Mouse (Mus musculus) liver, embryonic 11.5 days (tissue): ENCODE measurements around the gene Nsun3. TPM values are rescaled to one million over a fixed set of nuclear protein-coding genes. Genes with fewer than 3 reads are reported as not detected.

Source experiments
- ATAC-seq: fragments of 200-750 bp; cut with Nextera tagmentation; replicated peaks from 2 replicates; pipeline ENCODE4 v1.8.0; 2017; ENCODE audit warnings: moderate number of reproducible peaks, mild to moderate bottlenecking, moderate TSS enrichment, moderate library complexity; ENCODE audit not compliant: low FRiP score
- DNase-seq: peaks from one replicate; pipeline ENCODE4 v3.0.0-alpha.2; 2017; ENCODE audit warnings: low spot score
- H3K27ac ChIP-seq: fragments of 300-500 bp; sonication (generic); 2 replicates; pipeline ENCODE4 v1.5.1; 2014; ENCODE audit warnings: mild to moderate bottlenecking, low read depth, low read length, control low read depth
- H3K27me3 ChIP-seq: fragments of 300-500 bp; sonication (generic); replicated peaks from 2 replicates; pipeline ENCODE4 v1.6.1; 2014; ENCODE audit warnings: low read length, mixed read lengths; ENCODE audit not compliant: control insufficient read depth, insufficient read depth
- H3K36me3 ChIP-seq: fragments of 300-500 bp; sonication (generic); 2 replicates; pipeline ENCODE4 v1.6.1; 2014; ENCODE audit warnings: mild to moderate bottlenecking, low read length, moderate library complexity, mixed read lengths; ENCODE audit not compliant: control insufficient read depth, insufficient read depth
- H3K4me1 ChIP-seq: fragments of 300-500 bp; sonication (generic); replicated peaks from 2 replicates; pipeline ENCODE4 v1.6.1; 2014; ENCODE audit warnings: low read length, mixed read lengths; ENCODE audit not compliant: control insufficient read depth, insufficient read depth
- H3K4me2 ChIP-seq: fragments of 300-500 bp; sonication (generic); 2 replicates; pipeline ENCODE4 v1.6.1; 2014; ENCODE audit warnings: mild to moderate bottlenecking, control low read depth, moderate library complexity
- H3K4me3 ChIP-seq: fragments of 300-500 bp; sonication (generic); 2 replicates; pipeline ENCODE4 v1.5.1; 2014; ENCODE audit warnings: low read depth, low read length, control low read depth
- H3K9ac ChIP-seq: fragments of 300-500 bp; sonication (generic); 2 replicates; pipeline ENCODE4 v1.6.1; 2014; ENCODE audit warnings: low read depth, low read length, control low read depth
- H3K9me3 ChIP-seq: fragments of 300-500 bp; sonication (generic); 2 replicates; pipeline ENCODE4 v1.6.1; 2016; ENCODE audit warnings: low read length, inconsistent platforms, mixed read lengths; ENCODE audit not compliant: control insufficient read depth
- WGBS: fragments of 180-500 bp; shearing (Covaris S2); extraction: QIAGEN DNeasy Blood & Tissue Kit; methylation state at CpG from one replicate; pipeline ENCODE4 v1.1.7; 2014; 5-methylcytosine and 5-hydroxymethylcytosine counted together
- polyA plus RNA-seq: library from polyadenylated mRNA; unstranded; fragments of >200 nt; fragmentation: Nextera tagmentation; extraction: Ambion mirVana; gene quantifications from 2 replicates; pipeline ENCODE4 v1.2.1, GENCODE M21; 2014

Gene Nsun3
- polyA plus RNA-seq, 1 experiment from 2014 or later = 11.1 TPM

- Histone ChIP-seq H3K27me3 (no peaks in the 10 kb centered on the region), H3K4me1 (no peaks in the 10 kb centered on the region), H3K27ac (no peak overlapping the region), H3K9ac (no peak overlapping the region), H3K9me3 (no peaks in the 10 kb centered on the region), H3K4me2 (no peak overlapping the region), H3K36me3 (no peaks in the 10 kb centered on the region), H3K4me3 (no peak overlapping the region)
- DNase-seq = no peak
- WGBS = 91% methylated on average over 11 of the region's 11 CpGs
- no peak for ATAC-seq
These were observed 10.6 kb downstream of the Nsun3 start for GRCm38 (mm10) chr16:62776034-62776433.

- no peak overlapping the region for H3K27ac ChIP-seq
- H3K4me2 ChIP-seq = no peak overlapping the region
- no peak overlapping the region for H3K9ac ChIP-seq
- no peaks in the 10 kb centered on the region for H3K4me1 ChIP-seq
- no peaks in the 10 kb centered on the region for H3K27me3 ChIP-seq
- ATAC-seq (no peak), DNase-seq (no peak)
- whole genome bisulfite sequencing = 86% methylated on average over 4 of the region's 4 CpGs
- H3K4me3 ChIP-seq = no peak overlapping the region
- no peaks in the 10 kb centered on the region for H3K9me3 ChIP-seq
- no peaks in the 10 kb centered on the region for H3K36me3 ChIP-seq
These were observed 13.2 kb downstream of the Nsun3 start for GRCm38 (mm10) chr16:62773462-62773861.

GRCm38 (mm10) chr16:62758340-62758739 is 28.3 kb downstream of the Nsun3 start:
- Histone ChIP-seq H3K27me3 (no peaks in the 10 kb centered on the region), H3K27ac (no peak overlapping the region), H3K9ac (no peak overlapping the region), H3K9me3 (no peaks in the 10 kb centered on the region), H3K4me3 (no peak overlapping the region), H3K4me1 (no peaks in the 10 kb centered on the region), H3K4me2 (no peak overlapping the region), H3K36me3 (no peaks in the 10 kb centered on the region)
- WGBS = 92% methylated on average over 2 of the region's 2 CpGs
- ATAC-seq (peak; percentile 82), DNase-seq (no peak)

GRCm38 (mm10) chr16:62755307-62755706 is 31.3 kb downstream of the Nsun3 start:
- no peaks in the 10 kb centered on the region for H3K27me3 ChIP-seq
- no peak overlapping the region for H3K9ac ChIP-seq
- DNase-seq (no peak), ATAC-seq (no peak)
- H3K36me3 ChIP-seq = no peaks in the 10 kb centered on the region
- no peak overlapping the region for H3K4me2 ChIP-seq
- H3K4me1 ChIP-seq = no peaks in the 10 kb centered on the region
- H3K4me3 ChIP-seq = no peak overlapping the region
- H3K9me3 ChIP-seq = no peaks in the 10 kb centered on the region
- H3K27ac ChIP-seq = no peak overlapping the region
- 90% methylated on average over 6 of the region's 6 CpGs for WGBS

- no peak for ATAC-seq
- H3K36me3 ChIP-seq = no peaks in the 10 kb centered on the region
- WGBS = 82% methylated on average over 1 of the region's 1 CpGs
These were observed 33.0 kb downstream of the Nsun3 start for GRCm38 (mm10) chr16:62753597-62753996.

GRCm38 (mm10) chr16:62753079-62753478 is 33.5 kb downstream of the Nsun3 start:
- Histone ChIP-seq H3K9ac (no peak overlapping the region), H3K36me3 (no peaks in the 10 kb centered on the region), H3K4me3 (no peak overlapping the region), H3K4me1 (no peaks in the 10 kb centered on the region), H3K27ac (no peak overlapping the region), H3K9me3 (no peaks in the 10 kb centered on the region), H3K27me3 (no peaks in the 10 kb centered on the region), H3K4me2 (no peak overlapping the region)
- WGBS = 91% methylated on average over 4 of the region's 4 CpGs
- ATAC-seq = no peak
- DNase-seq = no peak

More at GRCm38 (mm10) chr16:62753597-62753996, 33.0 kb downstream of the Nsun3 start:
- DNase-seq = no peak
- H3K9me3 ChIP-seq = no peaks in the 10 kb centered on the region
- no peak overlapping the region for H3K27ac ChIP-seq
- H3K4me1 ChIP-seq = no peaks in the 10 kb centered on the region
- H3K4me2 ChIP-seq = no peak overlapping the region
- no peak overlapping the region for H3K9ac ChIP-seq
- H3K4me3 ChIP-seq = no peak overlapping the region
- H3K27me3 ChIP-seq = no peaks in the 10 kb centered on the region

GRCm38 (mm10) chr16:62745875-62746274 is 40.7 kb downstream of the Nsun3 start:
- no peaks in the 10 kb centered on the region for H3K27me3 ChIP-seq
- no peaks in the 10 kb centered on the region for H3K36me3 ChIP-seq
- no peak for ATAC-seq
- H3K4me1 ChIP-seq = no peaks in the 10 kb centered on the region
- no peak overlapping the region for H3K9ac ChIP-seq
- no peaks in the 10 kb centered on the region for H3K9me3 ChIP-seq
- no peak overlapping the region for H3K4me2 ChIP-seq
- 71% methylated on average over 2 of the region's 2 CpGs for WGBS
- H3K4me3 ChIP-seq = no peak overlapping the region
- no peak overlapping the region for H3K27ac ChIP-seq
- DNase-seq = no peak

GRCm38 (mm10) chr16:62734359-62734758 is 52.3 kb downstream of the Nsun3 start:
- Histone ChIP-seq H3K27me3 (no peaks in the 10 kb centered on the region), H3K9me3 (no peaks in the 10 kb centered on the region), H3K9ac (no peak overlapping the region), H3K4me2 (no peak overlapping the region), H3K36me3 (no peaks in the 10 kb centered on the region), H3K4me1 (no peaks in the 10 kb centered on the region), H3K27ac (no peak overlapping the region), H3K4me3 (no peak overlapping the region)
- ATAC-seq = no peak
- no peak for DNase-seq
- WGBS = 83% methylated on average over 1 of the region's 1 CpGs

GRCm38 (mm10) chr16:62730291-62730690 is 56.3 kb downstream of the Nsun3 start:
- no peaks in the 10 kb centered on the region for H3K27me3 ChIP-seq
- H3K9ac ChIP-seq = no peak overlapping the region
- no peak overlapping the region for H3K4me2 ChIP-seq
- WGBS = 86% methylated on average over 4 of the region's 4 CpGs
- no peak overlapping the region for H3K27ac ChIP-seq
- no peaks in the 10 kb centered on the region for H3K9me3 ChIP-seq
- H3K4me3 ChIP-seq = no peak overlapping the region
- no peak for DNase-seq
- ATAC-seq = no peak
- H3K4me1 ChIP-seq = no peaks in the 10 kb centered on the region
- H3K36me3 ChIP-seq = no peaks in the 10 kb centered on the region
